Mouse (Mus musculus) CH12.LX (cell line): ENCODE measurements around the gene Ear1. TPM values are rescaled to one million over a fixed set of nuclear protein-coding genes. Genes with fewer than 3 reads are reported as not detected.
"Not testable (repeated sequence)": the region's sequence is repeated elsewhere in the genome, so short reads cannot be mapped to it uniquely, and the experiment has no call there.

Experiments used
- DNase-seq: peaks from one replicate; pipeline ENCODE4 v3.0.0-alpha.2; 2013; ENCODE audit errors: extremely low read depth
- H3K27ac ChIP-seq: 2 replicates; pipeline ENCODE4 v1.5.1; 2012; ENCODE audit warnings: low read depth, mild to moderate bottlenecking, control low read depth, moderate library complexity; ENCODE audit not compliant: insufficient read depth
- H3K27me3 ChIP-seq: replicated peaks from 2 replicates; pipeline ENCODE3; 2012; ENCODE audit warnings: inconsistent platforms
- H3K36me3 ChIP-seq, 2 experiments: replicated peaks in 1 of 2; 2 replicates each; pipeline versions ENCODE3 to v1.6.1; 2012; ENCODE audit warnings: inconsistent platforms in 1 of 2, low read length in 1 of 2, mild to moderate bottlenecking in 1 of 2, mixed read lengths in 1 of 2, moderate library complexity in 1 of 2; ENCODE audit not compliant: control insufficient read depth in 1 of 2, insufficient read depth in 1 of 2
- H3K4me1 ChIP-seq, 2 experiments: 2 replicates each; pipeline ENCODE4 v1.6.1; 2012; ENCODE audit warnings: inconsistent platforms in 1 of 2, moderate library complexity in 1 of 2; ENCODE audit not compliant: insufficient read depth in 2 of 2, control insufficient read depth in 1 of 2
- H3K4me2 ChIP-seq: 2 replicates; pipeline ENCODE4 v1.6.1; 2012; ENCODE audit warnings: low read depth, mild to moderate bottlenecking, control low read depth; ENCODE audit not compliant: poor library complexity, insufficient read depth, severe bottlenecking
- H3K4me3 ChIP-seq, 3 experiments: fragments of 150-350 bp in 1 of 3; sonication (generic) in 1 of 3; replicated peaks in 1 of 3; 2 replicates each; pipeline versions ENCODE3 to v1.5.1; 2011 to 2012; ENCODE audit warnings: low read depth in 2 of 3, low read length in 2 of 3, mild to moderate bottlenecking in 2 of 3, moderate library complexity in 2 of 3, control low read depth in 1 of 3, improper control_type of control experiment in 1 of 3, inconsistent platforms in 1 of 3, mixed read lengths in 1 of 3; ENCODE audit not compliant: poor library complexity in 1 of 3
- H3K79me2 ChIP-seq: replicated peaks from 2 replicates; pipeline ENCODE4 v1.6.1; 2012; ENCODE audit warnings: mild to moderate bottlenecking, moderate library complexity; ENCODE audit not compliant: control insufficient read depth, poor library complexity, insufficient read depth, severe bottlenecking; ENCODE audit errors: extremely low read depth
- H3K9ac ChIP-seq: 2 replicates; pipeline ENCODE4 v1.6.1; 2012; ENCODE audit warnings: low read depth, mild to moderate bottlenecking, control low read depth, moderate library complexity; ENCODE audit not compliant: insufficient read depth
- H3K9me3 ChIP-seq: replicated peaks from 2 replicates; pipeline ENCODE3; 2012; ENCODE audit warnings: low read length, inconsistent platforms, mixed read lengths
- MYC ChIP-seq: IDR thresholded peaks from 2 replicates; pipeline ENCODE4 v1.6.1; 2011; ENCODE audit warnings: low read depth, mild to moderate bottlenecking, improper control_type of control experiment, low read length
- ZC3H11A ChIP-seq: IDR thresholded peaks from 2 replicates; pipeline ENCODE4 v1.6.1; 2012; ENCODE audit warnings: low read depth, mild to moderate bottlenecking, inconsistent platforms, low read length, improper control_type of control experiment
- dilution Hi-C: fragments of 300-500 bp; cut with MboI; formaldehyde crosslinking; loops from 2 replicates; pipeline ENCODE4 v1.14.3; 2020; ENCODE audit warnings: low sequenced_read_pairs; ENCODE audit not compliant: extremely low pct_unique_long_range_greater_than_20kb, extremely low pct_ligation_motif_present
- in situ Hi-C: fragments of 300-500 bp; cut with MboI; formaldehyde crosslinking; loops from 3 replicates; pipeline ENCODE4 v1.14.3; 2019; ENCODE audit warnings: low sequenced_read_pairs, low pct_ligation_motif_present, low pct_unique_long_range_greater_than_20kb, mixed read lengths
- polyA plus RNA-seq: library from polyadenylated mRNA; unstranded; fragments of >175 nt; gene quantifications from 2 replicates; pipeline ENCODE4 v1.2.1, GENCODE M21; 2012; ENCODE audit warnings: low read depth; ENCODE audit not compliant: insufficient read length
- total RNA-seq, 2 experiments: library from RNA; depleted of rRNA; stranded (reverse); fragments of 300-350 nt in 1 of 2; fragments of >200 nt in 1 of 2; gene quantifications; 2 replicates each; pipeline ENCODE4 v1.2.3; 2012 to 2014

Gene Ear1
- total and polyA plus RNA-seq, 3 experiments, result not detected

- H3K79me2 ChIP-seq, result no peaks in the 10 kb centered on the region
- H3K4me1 ChIP-seq, result no peaks in the 10 kb centered on the region
- H3K4me3 ChIP-seq, result no peak overlapping the region
- in situ Hi-C loops, result no loop called here
- no peak overlapping the region for H3K4me2 ChIP-seq
- dilution Hi-C loops, result no loop called here
- no peak for DNase-seq
- H3K36me3 ChIP-seq, result no peaks in the 10 kb centered on the region
- no peak overlapping the region for H3K9ac ChIP-seq
- no peaks in the 10 kb centered on the region for H3K9me3 ChIP-seq
- H3K27ac ChIP-seq, result no peak overlapping the region
- TF ChIP-seq MYC (no peak), ZC3H11A (no peak)
- TF ChIP-seq, all 38 proteins: peak for 0
- no peaks in the 10 kb centered on the region for H3K27me3 ChIP-seq
Measured at GRCm38 (mm10) chr14:43796069-43796904, 79.0 kb downstream of the Ear1 start.

DNA sequence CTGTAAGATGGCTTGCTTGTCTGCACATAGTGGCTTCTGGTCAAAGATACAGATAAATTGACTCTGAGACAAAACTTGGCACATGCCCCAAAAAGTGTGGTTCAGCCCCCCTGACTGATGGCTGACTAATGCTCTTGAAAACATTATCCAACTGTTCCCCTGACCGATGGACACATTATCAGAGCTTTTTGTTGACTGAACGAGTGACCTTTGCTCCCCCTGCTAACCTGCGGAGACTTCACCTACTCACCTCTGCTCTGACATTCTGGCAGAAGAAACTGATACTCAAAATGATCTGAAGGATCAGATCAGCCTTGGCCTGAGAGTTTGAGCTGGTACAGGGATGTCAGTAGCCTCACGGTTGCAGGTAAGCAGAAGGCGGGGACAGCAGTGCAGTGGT is 81.5 kb downstream of the Ear1 start:
- H3K4me1 ChIP-seq, dilution Hi-C loops, H3K27me3 ChIP-seq, H3K36me3 ChIP-seq, H3K4me3 ChIP-seq, in situ Hi-C loops, H3K4me2 ChIP-seq, H3K9ac ChIP-seq, H3K79me2 ChIP-seq, H3K27ac ChIP-seq, DNase-seq, H3K9me3 ChIP-seq: not testable (repeated sequence)

- H3K4me1 ChIP-seq, H3K27ac ChIP-seq, H3K9me3 ChIP-seq, in situ Hi-C loops, H3K27me3 ChIP-seq, DNase-seq, H3K36me3 ChIP-seq, H3K79me2 ChIP-seq, H3K4me3 ChIP-seq, H3K9ac ChIP-seq, dilution Hi-C loops, H3K4me2 ChIP-seq: not testable (repeated sequence)
Measured at GRCm38 (mm10) chr14:43784645-43785044, 90.7 kb downstream of the Ear1 start, which contains the start of gene Gm8180. Gm8180 (minus strand) TSS chr14:43784745.

Other genes with a start within 250 kb of the Ear1 start
- not detected in 2 replicates for gene Gm8165, start 198.3 kb downstream of the Ear1 start, total RNA-seq (2012; rRNA removed)
- not detected in 2 replicates for gene Gm8165, start 198.3 kb downstream of the Ear1 start, total RNA-seq (2014; rRNA removed)
- not detected in 2 replicates for gene Gm8165, start 198.3 kb downstream of the Ear1 start, polyA plus RNA-seq
- 6.1 and 7.9 TPM in 2 replicates for gene Gm7324, start 177.7 kb downstream of the Ear1 start, total RNA-seq (2012; rRNA removed)
- 22.6 and 27.0 TPM in 2 replicates for gene Gm7324, start 177.7 kb downstream of the Ear1 start, total RNA-seq (2014; rRNA removed)
- 16.7 and 23.2 TPM in 2 replicates for gene Gm7324, start 177.7 kb downstream of the Ear1 start, polyA plus RNA-seq
- not detected in 2 replicates for gene Gm16506, start 148.0 kb downstream of the Ear1 start, total RNA-seq (2012; rRNA removed)
- gene Gm16506, start 148.0 kb downstream of the Ear1 start, total RNA-seq (2014; rRNA removed), result not detected in 2 replicates
- 0.19 TPM in 1 of 2 replicates, not detected in the other for gene Gm16506, start 148.0 kb downstream of the Ear1 start, polyA plus RNA-seq
- 0.85 and 1.3 TPM in 2 replicates for gene Gm6526, start 127.7 kb downstream of the Ear1 start, total RNA-seq (2012; rRNA removed)
- gene Gm6526, start 127.7 kb downstream of the Ear1 start, total RNA-seq (2014; rRNA removed), result 24.8 and 27.9 TPM in 2 replicates
- 7.4 and 7.7 TPM in 2 replicates for gene Gm6526, start 127.7 kb downstream of the Ear1 start, polyA plus RNA-seq
- gene Gm8180, start 90.8 kb downstream of the Ear1 start, total RNA-seq (2012; rRNA removed), result not detected in 2 replicates
- gene Gm8180, start 90.8 kb downstream of the Ear1 start, total RNA-seq (2014; rRNA removed), result not detected in 2 replicates
- gene Gm8180, start 90.8 kb downstream of the Ear1 start, polyA plus RNA-seq, result not detected in 2 replicates
- not detected in 2 replicates for gene Ear10, start 48.0 kb upstream of the Ear1 start, total RNA-seq (2012; rRNA removed)
- not detected in 2 replicates for gene Ear10, start 48.0 kb upstream of the Ear1 start, total RNA-seq (2014; rRNA removed)
- not detected in 2 replicates for gene Ear10, start 48.0 kb upstream of the Ear1 start, polyA plus RNA-seq
- 0.04 and 0.08 TPM in 2 replicates for gene Gm8113, start 49.9 kb upstream of the Ear1 start, total RNA-seq (2012; rRNA removed)
- gene Gm8113, start 49.9 kb upstream of the Ear1 start, total RNA-seq (2014; rRNA removed), result 0.38 and 0.73 TPM in 2 replicates
- 0.26 and 0.41 TPM in 2 replicates for gene Gm8113, start 49.9 kb upstream of the Ear1 start, polyA plus RNA-seq
- gene Ang5, start 81.6 kb upstream of the Ear1 start, total RNA-seq (2012; rRNA removed), result not detected in 2 replicates
- gene Ang5, start 81.6 kb upstream of the Ear1 start, total RNA-seq (2014; rRNA removed), result not detected in 2 replicates
- gene Ang5, start 81.6 kb upstream of the Ear1 start, polyA plus RNA-seq, result not detected in 2 replicates
- gene Ang6, start 126.8 kb upstream of the Ear1 start, total RNA-seq (2012; rRNA removed), result not detected in 2 replicates
- not detected in 2 replicates for gene Ang6, start 126.8 kb upstream of the Ear1 start, total RNA-seq (2014; rRNA removed)
- not detected in 2 replicates for gene Ang6, start 126.8 kb upstream of the Ear1 start, polyA plus RNA-seq
- not detected in 2 replicates for gene Ear2, start 227.1 kb upstream of the Ear1 start, total RNA-seq (2012; rRNA removed)
- not detected in 2 replicates for gene Ear2, start 227.1 kb upstream of the Ear1 start, total RNA-seq (2014; rRNA removed)
- gene Ear2, start 227.1 kb upstream of the Ear1 start, polyA plus RNA-seq, result not detected in 2 replicates
- gene Gm3327, start 248.3 kb upstream of the Ear1 start, total RNA-seq (2012; rRNA removed), result not detected in 2 replicates
- gene Gm3327, start 248.3 kb upstream of the Ear1 start, total RNA-seq (2014; rRNA removed), result not detected in 2 replicates
- not detected in 2 replicates for gene Gm3327, start 248.3 kb upstream of the Ear1 start, polyA plus RNA-seq